Mouse (Mus musculus) cerebellum, postnatal 10 days (tissue): ENCODE measurements around the gene Akap7.
A peak's percentile ranks its signal among the peaks of the same experiment; 100 is the strongest.

Source experiments
- DNase-seq, 2 experiments: peaks; one replicate each; pipeline ENCODE4 v3.0.0; 2021; ENCODE audit warnings: mixed read lengths in 2 of 2

Gene Akap7

DNA sequence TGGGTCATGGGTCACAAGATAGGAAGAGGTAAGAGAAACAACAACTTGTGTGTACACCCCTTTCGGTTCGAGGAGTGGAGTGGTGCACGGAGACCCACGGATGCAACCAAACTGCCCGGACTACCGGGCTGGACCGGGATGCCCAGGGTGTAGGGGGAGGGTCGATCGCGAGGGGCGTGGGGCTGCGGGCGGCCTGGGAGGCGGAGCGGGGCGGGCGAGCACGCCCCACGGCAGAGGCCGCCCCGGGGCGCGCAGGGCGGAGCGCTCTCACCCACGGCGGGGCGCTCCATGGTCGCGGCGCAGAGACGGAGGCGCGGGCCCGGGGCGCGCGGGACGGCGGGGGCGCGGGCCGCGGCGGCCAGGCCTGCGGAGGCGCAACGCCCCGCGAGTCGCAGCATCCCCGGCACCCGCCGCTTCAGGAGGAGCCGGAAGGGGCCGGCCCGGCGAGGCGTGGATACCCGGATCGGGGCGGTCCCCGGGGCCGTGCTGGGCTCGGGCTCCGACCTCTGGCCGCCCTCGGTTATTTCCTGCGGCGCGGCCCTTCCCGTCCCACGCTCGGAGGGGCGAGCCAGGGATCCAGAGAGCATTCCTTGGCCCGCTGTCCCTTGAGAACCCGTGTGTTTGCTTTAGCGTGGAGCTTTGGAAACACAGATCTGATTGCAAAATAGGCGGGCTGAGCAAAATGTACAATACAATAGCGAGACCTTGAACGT, 10.9 kb downstream of the Akap7 start:
- DNase-seq, result peak; percentile 81 to 87

DNA sequence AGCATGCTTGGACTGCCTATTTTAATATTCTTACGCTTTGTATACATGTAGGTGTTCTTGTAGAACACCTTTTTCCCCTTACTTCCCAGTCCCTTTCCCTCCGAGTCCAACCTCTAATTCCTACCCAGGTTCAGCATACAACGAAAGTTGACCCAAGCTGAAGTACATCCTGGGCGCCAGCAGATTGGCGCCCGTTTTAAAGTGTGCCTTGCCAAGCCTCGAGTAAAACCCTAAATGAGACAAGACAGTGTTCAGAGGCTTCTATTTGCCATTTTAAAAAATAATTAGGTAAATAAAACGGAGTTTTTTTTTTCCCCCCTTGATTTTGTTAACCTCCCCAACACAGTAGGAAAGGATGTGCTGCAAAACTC, 11.4 kb downstream of the Akap7 start:
- peak in 1 of 2 experiments; percentile 23 for DNase-seq

DNA sequence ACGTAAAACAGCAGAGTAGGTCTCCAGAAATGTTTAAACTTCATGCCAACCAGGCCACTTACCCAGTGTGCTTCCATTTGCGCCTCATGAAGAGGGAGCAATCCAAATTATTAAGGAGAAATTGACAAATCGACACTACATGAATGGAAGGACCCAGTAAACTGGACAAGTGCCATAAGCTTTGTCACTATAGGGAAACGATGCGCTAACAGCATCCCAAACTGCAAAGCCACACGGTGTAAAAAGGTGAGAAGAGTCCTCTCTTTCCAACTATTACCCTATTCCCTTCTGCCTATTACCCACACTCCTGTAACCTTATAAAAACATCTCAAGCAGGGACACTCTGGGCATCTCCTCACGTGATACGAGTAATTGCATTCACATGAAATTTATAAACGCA, 11.8 kb downstream of the Akap7 start:
- DNase-seq, result no peak

DNA sequence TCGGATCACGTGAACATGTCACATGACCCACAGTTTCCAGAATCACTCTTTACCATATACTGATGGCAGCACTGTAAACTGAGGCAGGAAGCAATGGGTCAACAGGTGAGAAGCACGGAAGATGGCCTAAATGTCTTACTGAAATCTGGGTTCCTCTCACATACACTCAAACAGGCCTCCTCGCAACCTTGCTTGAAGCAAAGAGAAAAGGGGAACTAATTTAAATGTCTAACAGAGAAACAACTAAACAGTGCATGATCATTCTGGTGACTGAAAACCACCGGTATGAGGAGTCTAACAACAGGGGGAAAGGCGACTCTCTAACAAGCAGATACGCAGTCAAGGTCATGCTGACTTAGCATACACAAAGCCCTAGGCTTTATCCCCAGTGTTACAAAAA, 12.7 kb downstream of the Akap7 start:
- DNase-seq, result no peak

DNA sequence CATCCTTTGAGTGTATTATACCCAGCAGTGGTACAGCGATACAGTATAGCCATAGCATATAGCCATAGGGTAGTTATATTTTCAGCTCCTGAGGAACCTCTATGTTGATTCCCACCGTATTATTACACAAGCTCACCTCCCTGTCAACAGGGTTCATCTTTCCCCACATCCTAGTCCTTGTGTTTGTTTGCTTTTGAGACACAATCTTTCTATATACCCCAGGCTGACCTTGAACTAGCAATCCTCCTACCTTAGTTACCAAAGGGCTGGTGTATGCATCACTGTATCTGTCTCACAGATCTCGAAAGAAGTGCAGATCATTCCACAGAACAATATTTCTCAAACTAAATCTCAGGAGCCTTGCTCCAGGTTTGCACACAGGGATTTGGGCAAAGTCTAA, 13.9 kb downstream of the Akap7 start:
- DNase-seq, result no peak

DNA sequence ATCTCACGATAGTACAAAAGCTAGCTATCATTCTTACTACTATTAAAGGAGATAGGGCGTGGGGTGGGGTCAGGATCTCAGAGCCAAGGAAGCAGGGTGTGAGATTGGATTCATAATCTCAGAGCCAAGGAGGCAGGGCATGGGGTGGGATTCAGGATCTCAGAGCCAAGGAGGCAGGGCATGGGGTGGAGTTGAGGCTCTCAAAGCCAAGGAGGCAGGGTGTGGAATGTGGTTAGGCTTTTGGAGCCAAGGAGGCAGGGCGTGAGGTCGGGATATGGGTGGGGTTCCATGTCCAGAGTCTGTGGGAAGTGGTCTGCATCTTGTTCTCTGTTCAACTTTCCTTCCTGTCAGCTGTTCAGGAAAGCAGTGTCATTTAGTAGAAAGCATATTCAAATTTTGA, 16.6 kb downstream of the Akap7 start:
- no peak for DNase-seq

DNA sequence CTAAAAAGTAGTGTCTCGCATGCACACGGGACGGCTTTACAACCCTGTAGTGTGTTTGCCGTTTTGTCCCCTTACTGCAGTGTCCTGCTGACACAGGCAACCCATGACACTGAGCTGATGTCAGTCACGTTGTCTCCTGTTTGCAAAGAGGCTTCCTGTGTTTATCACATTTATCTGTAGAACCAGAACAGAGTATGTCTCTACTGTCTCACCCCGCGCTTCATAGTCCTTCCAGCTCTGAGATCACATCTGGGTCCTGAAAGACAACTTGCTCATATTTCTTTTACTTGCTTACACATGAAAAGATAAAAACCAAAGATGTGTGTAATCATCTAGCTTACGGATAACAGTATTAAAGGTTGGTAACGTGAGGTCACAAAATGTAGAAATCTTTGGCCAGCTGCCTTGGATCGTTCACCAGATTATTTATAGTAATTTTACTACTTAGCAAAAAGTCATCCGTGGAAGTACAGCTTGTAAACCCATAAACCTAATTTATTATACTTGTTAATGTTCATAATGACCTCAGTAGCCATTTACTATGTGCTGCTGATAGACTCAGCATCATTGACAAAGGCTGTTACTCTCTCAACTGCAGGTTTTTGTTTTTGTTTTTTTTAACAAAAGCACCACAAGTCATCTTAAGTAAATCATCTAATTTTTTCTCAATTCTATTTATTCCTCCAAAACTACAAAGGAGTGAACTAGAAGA, 22.4 kb downstream of the Akap7 start:
- no peak for DNase-seq

DNA sequence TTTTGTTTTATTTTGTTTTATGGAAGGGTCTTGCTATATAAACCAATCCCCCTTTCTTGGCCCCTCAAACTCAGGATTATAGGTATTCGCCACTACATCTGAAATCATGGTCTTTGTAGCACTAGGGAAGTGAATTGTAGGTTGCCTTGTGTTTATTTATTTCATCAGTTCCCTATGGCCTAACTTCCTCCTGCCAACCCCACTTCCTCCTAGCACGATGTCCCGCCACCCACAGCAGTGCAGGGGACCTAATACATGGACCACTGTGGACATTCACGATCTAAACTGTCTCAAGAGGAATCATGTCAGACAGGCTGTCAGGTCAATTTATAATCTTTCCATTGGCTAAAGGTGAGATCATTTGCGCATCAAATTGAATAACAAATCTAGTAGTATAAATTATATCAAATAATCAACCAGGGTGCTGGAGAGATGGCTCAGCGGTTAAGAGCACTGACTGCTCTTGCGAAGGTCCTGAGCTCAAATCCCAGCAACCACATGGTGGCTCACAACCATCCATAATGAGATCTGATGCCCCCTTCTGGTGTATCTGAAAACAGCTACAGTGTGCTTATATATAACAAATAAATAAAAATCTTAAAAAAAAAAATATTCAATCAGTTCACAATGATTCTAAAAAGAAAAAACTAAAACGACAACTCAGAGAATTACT, 23.1 kb downstream of the Akap7 start:
- no peak for DNase-seq

DNA sequence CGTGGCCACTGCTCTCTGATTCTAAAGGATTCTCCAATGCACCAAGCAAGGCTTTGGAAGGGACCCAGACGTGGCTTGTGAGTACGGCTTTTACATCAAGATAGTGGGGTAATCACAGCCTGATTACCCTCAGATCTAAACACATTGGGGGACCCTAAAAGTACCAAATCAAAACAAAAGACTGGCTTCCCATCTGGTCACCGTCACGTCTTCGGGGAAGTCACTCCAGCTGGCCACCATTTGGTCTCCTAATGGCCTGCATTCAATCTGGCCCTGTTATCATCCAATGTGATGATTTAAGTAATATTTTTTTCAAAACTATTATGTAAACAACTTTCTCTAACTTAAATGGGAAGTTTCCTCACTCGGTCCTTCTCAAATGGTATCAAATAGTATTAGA, 24.3 kb downstream of the Akap7 start:
- DNase-seq, result no peak

DNA sequence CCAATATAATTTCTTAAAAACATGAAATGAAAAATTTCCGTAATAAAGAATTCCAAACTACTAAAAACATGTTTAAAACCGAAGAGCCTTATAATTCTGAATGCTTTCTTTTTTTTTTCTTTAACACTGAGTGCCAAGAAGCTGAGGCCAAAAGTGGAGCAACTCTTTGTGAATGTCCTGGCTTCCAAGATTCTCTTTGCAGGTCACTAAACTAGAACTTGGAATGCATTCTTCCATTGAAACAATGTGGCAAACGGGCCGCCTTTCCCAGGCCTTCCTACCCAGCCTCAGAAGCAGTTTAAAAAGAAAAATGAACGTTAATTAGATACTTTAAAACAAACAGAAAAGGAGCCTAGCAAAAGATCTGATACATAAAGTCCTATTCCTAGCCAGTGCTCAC, 27.5 kb downstream of the Akap7 start:
- DNase-seq, result no peak

DNA sequence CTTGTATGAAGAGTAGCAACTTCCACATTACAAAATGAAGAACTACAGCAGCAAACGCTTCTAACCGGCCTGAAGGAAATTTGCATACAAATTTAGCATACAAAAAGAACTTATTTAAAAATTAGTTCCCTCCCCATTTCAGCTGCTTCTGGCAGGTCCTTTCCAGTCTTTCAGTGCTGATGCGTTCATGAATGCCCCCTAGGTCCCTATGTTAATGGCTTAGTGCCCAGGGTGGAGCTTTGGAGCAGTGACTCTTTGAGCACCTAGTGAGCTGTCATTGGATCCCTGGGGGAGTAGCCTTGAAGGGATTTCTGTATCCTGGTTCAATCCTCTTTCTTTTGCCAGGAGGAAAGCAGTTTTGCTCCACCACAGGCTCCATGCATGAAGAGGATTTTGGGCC, 28.3 kb downstream of the Akap7 start:
- peak in 1 of 2 experiments; percentile 18 for DNase-seq

DNA sequence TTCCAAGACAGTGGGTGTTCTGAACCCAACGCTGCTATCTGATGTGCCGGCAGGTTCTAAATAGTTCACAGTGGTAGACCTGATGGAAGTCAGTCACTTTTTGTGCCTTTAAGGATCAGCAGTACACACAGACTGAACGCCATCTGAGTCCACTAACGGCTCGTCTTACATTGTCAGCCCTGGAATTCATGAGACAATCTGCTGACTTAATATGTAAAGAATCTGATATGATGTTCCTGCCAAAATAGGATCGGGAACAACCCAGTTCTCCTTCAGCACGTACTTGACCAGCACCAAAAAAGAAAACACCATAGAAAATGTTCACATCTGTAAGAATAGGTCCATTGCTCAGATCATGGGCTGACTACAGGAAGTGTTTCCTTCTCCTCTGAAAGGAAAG, 32.2 kb downstream of the Akap7 start:
- no peak for DNase-seq

DNA sequence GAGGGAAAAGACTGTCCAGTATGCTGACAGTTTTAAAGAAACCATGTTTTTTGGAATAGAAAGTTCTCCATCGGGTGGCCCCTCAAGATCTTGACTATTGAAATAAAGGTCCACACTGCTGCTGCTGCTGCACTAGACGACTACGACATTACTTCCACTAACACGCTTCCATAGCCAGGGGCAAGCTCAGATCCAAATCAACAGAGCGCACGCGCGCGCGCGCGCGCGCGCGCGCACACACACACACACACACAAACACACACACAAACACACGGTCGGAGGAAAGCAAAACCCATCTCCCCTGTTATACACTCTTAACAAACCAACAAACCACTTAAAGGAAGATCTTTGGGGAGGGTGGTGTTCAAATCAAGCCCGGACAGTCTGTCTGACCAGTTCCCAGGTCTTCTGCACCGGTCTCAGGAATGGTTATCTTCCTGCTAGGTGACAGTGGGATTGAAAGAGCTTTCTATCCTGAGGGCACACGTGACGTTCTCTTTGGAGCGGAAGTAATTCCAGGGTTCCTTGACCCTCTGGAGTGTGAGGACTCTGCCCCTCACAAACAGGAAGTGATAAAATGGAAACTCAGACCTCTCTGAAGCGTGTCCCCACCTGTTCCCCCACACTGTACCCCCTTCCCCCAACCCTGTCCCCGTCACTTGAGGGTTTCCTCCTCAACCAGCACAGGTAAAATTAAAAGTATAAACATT, 32.9 kb downstream of the Akap7 start:
- DNase-seq, result no peak

DNA sequence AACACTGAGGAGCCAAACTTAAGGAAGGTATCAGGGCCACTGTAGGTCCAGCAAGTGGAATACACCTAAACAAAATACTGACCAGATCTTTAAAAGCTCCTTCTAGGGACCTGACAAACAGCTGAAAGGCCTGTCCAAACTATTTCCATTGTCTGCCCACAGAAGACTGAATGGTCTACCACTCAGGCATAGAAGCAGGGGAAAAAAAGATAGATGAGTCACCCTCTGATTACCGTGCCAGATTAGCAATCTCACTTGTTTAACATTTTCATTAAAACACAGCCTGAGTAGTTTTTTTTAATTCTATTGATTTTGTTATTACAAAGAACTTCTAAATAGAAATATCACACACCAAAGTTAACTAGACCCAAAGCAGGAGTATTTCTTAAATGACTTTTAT, 33.9 kb downstream of the Akap7 start:
- DNase-seq, result no peak

DNA sequence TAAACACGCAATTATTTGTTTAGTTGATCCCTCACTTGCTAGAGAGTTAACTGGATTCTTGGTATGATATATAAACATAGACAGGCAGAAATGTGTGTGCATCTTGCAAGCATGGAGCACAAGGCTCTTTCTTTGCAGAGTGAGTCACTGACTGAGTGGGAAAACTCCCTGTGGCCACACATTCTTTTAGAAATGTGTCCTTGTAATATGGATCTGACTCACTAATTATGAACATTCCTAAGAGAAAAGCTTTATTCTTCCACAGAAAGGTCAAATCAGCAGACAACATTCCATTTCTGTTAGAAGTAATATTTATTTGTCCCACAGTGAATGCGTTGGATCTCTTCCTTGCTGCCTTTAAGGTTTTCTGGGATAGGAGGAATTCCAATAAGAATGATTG, 35.9 kb downstream of the Akap7 start:
- no peak for DNase-seq

DNA sequence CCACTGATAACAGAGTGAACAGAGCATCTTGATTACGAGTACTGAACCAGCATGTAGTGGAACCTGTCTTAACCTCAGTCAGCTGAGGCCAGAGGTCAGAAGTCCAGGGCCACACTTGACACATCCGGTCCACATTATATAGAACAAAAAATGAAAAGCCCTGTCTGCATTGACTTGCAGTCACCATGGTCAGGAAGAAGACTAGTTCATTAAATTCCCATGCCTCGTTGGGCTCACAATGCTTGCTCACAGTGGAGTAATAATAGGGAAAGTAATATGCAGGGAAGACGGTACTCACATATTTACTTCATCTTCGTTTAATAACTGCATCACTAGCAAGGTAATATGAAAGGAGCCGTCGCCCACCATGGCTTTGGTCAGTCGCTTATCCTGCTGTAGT, 36.5 kb downstream of the Akap7 start:
- DNase-seq, result no peak

DNA sequence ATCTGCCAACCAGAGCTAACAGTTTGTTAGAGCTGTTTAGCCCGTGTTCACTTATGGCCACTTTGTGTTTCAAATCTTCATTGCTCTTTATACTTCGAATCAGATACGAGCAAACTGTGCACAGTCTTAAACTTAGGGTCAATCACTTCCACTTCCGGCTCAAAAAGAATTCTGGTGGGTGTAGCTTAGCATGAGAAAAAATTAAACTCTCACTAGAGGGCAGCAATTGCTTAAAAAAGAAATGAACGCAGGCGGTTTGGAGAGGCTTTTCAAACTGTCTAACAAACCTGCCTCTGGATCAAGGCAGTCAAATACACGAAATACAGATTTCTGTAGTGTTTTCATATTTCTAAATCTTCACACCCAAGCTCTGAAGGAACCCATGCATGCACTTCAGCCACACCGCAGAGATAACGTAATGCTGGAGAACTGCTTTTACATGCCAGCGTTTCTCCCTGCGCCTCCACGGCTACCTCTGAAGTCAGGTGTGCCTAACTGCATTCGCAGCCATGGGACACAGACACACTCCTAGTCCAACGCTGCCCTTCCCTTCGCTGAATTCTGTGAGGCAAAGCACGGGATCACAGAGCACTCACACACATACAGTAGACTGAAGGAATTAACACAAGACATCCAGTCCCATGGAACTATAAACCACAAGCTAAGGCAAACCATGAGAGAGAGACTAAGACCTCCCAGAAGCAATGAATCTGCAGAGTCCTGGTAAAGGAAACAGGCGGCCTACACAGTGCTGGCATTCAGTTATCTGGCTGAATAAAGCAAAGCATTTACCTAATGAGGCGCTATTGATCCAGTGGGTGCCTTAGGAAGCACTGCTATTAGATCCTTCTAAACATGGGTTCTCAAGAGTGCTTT, 39.0 kb downstream of the Akap7 start:
- peak; percentile 30 to 70 for DNase-seq

DNA sequence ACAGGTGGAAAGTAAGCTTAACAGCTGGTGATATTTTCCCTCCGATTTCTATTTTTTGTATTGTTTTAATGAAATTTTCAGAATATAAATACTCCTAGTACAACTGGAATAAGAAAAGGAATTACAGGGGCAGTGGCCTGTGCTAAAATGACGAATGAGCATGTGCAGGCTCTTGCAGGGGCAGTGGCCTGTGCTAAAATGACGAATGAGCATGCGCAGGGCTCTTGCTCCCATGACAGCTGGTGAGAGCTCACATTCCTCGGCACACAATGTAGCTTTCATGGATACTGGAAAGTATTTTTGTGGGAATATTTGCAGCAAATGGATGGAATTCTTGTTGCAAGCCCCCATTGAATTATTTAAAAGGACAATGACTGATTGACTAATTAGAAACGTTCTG, 46.5 kb downstream of the Akap7 start:
- DNase-seq, result no peak

DNA sequence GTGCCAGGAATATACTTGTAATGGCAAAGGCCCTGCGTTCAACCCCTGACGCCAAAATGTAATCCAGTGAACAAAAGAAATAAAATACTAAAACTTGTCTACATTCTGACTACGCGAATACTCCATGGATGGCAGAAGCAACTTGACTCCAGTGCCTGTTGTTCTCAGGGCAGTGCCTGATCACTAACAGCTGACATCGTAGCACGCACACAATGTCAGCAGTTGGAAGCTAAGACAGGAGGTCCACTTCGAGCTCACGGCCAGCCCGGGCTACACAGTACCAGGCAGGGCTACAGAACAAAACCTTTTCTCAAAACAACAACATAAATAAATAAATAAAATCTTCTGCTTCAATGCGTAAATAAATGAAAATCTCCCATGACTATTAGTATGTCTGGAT, 46.9 kb downstream of the Akap7 start:
- DNase-seq, result no peak

DNA sequence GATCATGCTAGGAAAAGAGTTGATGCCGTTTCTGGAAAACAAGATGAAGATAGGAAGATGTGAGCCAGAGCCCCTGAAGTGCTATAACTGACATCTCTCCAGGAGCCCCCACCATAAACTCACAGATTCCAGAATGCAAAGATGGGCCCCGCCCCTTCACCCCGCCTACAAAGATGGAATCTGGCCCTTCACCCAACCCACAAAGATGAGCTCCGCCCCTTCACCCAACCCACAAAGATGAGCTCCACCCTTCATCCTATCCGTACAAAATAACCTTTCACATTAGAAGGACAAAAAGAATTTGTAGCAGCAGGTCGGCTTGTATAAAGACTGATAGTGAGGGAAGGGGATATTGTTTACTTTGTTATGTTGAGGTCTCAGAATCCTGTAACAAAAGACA, 49.5 kb downstream of the Akap7 start:
- DNase-seq, result no peak

DNA sequence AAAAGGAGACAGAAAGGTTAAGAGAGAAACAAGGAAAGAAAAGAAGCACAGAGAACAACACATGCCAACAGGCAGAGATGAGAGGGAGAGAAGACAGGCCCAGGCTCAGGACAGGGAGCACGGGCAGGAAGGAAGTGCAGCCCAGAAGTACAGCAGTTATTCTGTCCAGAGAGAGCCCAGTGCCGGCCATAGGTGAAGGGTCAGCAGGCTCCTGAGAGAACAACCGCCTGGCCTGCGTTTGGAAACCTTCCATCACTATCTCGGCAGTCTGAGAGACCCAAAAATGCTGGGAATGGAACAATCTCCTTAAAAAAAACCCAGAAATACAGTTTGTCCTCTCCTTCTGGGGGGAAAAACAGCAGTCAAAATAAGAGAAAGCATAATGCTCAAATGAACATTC, 50.2 kb downstream of the Akap7 start:
- DNase-seq, result no peak

DNA sequence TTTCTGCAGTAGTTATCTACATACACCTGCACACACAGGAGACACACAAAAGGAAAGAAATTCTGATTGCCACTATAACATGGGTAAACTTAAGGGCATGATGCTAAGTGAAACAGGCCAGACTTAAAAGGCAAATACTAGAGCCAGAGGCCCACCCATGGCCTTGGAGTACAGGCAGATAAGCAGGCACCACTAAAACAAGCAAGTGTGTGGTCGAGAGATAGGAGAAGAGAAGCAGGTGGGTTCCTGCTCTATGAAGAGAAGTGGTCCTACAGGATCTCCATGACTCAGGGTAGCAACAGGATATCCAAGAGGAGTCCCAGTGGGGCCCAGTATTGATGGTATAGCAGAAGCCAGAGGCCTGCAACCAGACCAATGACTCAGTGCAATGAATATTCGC, 54.2 kb downstream of the Akap7 start:
- no peak for DNase-seq

DNA sequence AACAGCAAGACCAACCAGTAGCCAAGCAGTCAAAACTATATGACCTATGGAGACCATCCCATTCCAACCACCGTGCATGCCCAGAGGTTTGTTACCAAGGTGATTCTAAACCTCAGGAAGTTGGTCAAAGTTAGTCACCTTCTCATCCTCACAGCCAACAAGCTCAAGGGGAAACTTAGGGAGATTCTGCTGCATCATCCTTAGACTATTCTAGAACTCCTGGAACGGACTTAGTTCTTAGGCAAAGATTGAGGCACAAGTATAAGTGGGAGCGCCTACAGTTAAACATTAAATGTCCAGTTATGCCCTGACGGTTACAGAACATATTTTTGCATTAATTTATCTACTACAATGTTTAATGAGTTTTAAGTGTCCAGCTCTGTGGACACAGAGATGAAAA, 54.7 kb downstream of the Akap7 start:
- no peak for DNase-seq
